Mouse (Mus musculus) gastrocnemius, postnatal 25 days (tissue): ENCODE results near the gene Gm2431. TPM values are rescaled to one million over a fixed set of nuclear protein-coding genes. Genes with fewer than 3 reads are reported as not detected.

Experiments used
- DNase-seq: peaks from one replicate; pipeline ENCODE4 v3.0.0; 2022
- total RNA-seq, 2 experiments: library from RNA; stranded (reverse); gene quantifications; 1 replicate in 1 of 2; 2 replicates in 1 of 2; pipeline ENCODE4 v1.2.3; 2021

Gm2431 gene
- total RNA-seq, 2 experiments from 2014 or later = not detected

DNA sequence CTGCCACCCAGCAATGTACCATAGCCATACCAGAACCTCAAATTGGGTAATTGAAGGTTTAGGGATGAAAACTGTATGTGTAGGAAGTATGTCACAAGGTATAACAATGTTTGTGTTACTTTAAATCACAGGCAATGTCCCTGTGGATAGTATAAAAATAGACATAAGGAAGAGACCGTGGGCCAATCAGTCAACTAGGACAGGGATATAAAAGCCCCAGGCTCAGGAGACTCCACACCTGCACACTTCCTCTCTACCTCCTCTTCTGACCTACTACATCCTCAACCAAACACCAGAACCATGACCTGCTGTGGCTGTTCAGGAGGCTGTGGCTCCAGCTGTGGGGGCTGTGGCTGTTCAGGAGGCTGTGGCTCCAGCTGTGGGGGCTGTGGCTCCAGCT, 46.6 kb downstream of the Gm2431 start, which contains the start of gene Gm7579:
TSS of gene Gm7579 (plus strand) at position 301 of the 400 bp plus-strand sequence.
- DNase-seq = no peak

Other genes starting within 250 kb of the Gm2431 start
- gene Mob2, start 197.3 kb downstream of the Gm2431 start, total RNA-seq = 10 to 100 TPM; 37.8 to 42.9 TPM
- gene Dusp8, start 162.5 kb downstream of the Gm2431 start, total RNA-seq = 10 to 100 TPM; 16.8 to 46.3 TPM
- not detected for gene Gm45618, start 137.6 kb downstream of the Gm2431 start, total RNA-seq
- gene Gm39115, start 122.3 kb downstream of the Gm2431 start, total RNA-seq = not detected
- gene Gm45337, start 113.7 kb downstream of the Gm2431 start, total RNA-seq = not detected
- gene Gm29735, start 101.2 kb downstream of the Gm2431 start, total RNA-seq = not detected
- not detected for gene Gm4553, start 92.6 kb downstream of the Gm2431 start, total RNA-seq
- not detected for gene Krtap5-2, start 82.3 kb downstream of the Gm2431 start, total RNA-seq
- not detected for gene Gm10153, start 68.0 kb downstream of the Gm2431 start, total RNA-seq
- not detected for gene Krtap5-3, start 57.0 kb downstream of the Gm2431 start, total RNA-seq
- gene Gm7579, start 46.5 kb downstream of the Gm2431 start, total RNA-seq = not detected
- not detected for gene Krtap5-5, start 28.4 kb downstream of the Gm2431 start, total RNA-seq
- not detected for gene Gm40460, start 17.3 kb downstream of the Gm2431 start, total RNA-seq
- not detected for gene Gm4559, start 16.0 kb upstream of the Gm2431 start, total RNA-seq
- not detected for gene Krtap5-1, start 38.8 kb upstream of the Gm2431 start, total RNA-seq
- not detected for gene Krtap5-4, start 45.2 kb upstream of the Gm2431 start, total RNA-seq
- gene Ifitm10, start 115.4 kb upstream of the Gm2431 start, total RNA-seq = 1 to 10 TPM; 3.3 to 4.2 TPM
- 1 to 10 TPM; 4.0 to 5.6 TPM for gene Gm49369, start 124.3 kb upstream of the Gm2431 start, total RNA-seq
- 100 to 1,000 TPM; 317 to 434 TPM for gene Ctsd, start 129.7 kb upstream of the Gm2431 start, total RNA-seq
- gene Syt8, start 176.5 kb upstream of the Gm2431 start, total RNA-seq = not detected
- gene Tnni2, start 183.5 kb upstream of the Gm2431 start, total RNA-seq = over 10,000 TPM; 16,193 to 17,938 TPM
- gene Lsp1, start 202.5 kb upstream of the Gm2431 start, total RNA-seq = 10 to 100 TPM; 43.2 to 60.3 TPM
- gene Tnnt3, start 240.5 kb upstream of the Gm2431 start, total RNA-seq = over 10,000 TPM; 28,170 to 31,317 TPM